Mouse (Mus musculus) G1E (cell line): ENCODE measurements at regions not wholly inside any gene's neighbourhood (a gene's known extent, or its start where the extent isn't known, plus 50 kb on each side); places are given as distances from the start of the nearest gene placed in this dataset.

ENCODE experiments used
- CTCF ChIP-seq: IDR thresholded peaks from 2 replicates; pipeline ENCODE4 v1.5.1; 2012; ENCODE audit warnings: low read depth, low read length, inconsistent platforms, mixed read lengths
- GATA1 ChIP-seq: IDR thresholded peaks from 2 replicates; pipeline ENCODE4 v1.6.1; 2012; ENCODE audit warnings: borderline replicate concordance, low read length, inconsistent platforms, mixed read lengths
- POLR2AphosphoS5 ChIP-seq: IDR thresholded peaks from 2 replicates; pipeline ENCODE4 v1.6.1; 2012; ENCODE audit warnings: low read depth, low read length, inconsistent platforms; ENCODE audit not compliant: insufficient replicate concordance

GRCm38 (mm10) chrX:15598428-15598827 is 924.2 kb upstream of the Cypt1 start:
- TF ChIP-seq GATA1 = no peak
- no peak for TF ChIP-seq CTCF
- TF ChIP-seq POLR2AphosphoS5 = no peak
